Mouse (Mus musculus) heart, postnatal 0 days (tissue): Measurements from ENCODE around the gene Trp53i13. TPM values are rescaled to one million over a fixed set of nuclear protein-coding genes. Genes with fewer than 3 reads are reported as not detected.

Experiments
- ATAC-seq: fragments of 200-750 bp; cut with Nextera tagmentation; 2 replicates; pipeline ENCODE4 v1.8.0; 2017; ENCODE audit warnings: low read depth, moderate number of reproducible peaks, moderate library complexity; ENCODE audit not compliant: insufficient read depth
- DNase-seq: peaks from one replicate; pipeline ENCODE4 v3.0.0-alpha.2; 2016; ENCODE audit warnings: low spot score
- H3K27ac ChIP-seq: fragments of 300-500 bp; sonication (generic); 2 replicates; pipeline ENCODE4 v1.5.1; 2014; ENCODE audit warnings: low read depth, mild to moderate bottlenecking
- H3K27me3 ChIP-seq: fragments of 300-500 bp; sonication (generic); 2 replicates; pipeline ENCODE4 v1.6.1; 2014; ENCODE audit warnings: low read length, mixed read lengths; ENCODE audit not compliant: control insufficient read depth, insufficient read depth
- H3K36me3 ChIP-seq: fragments of 300-500 bp; sonication (generic); replicated peaks from 2 replicates; pipeline ENCODE4 v1.6.1; 2014; ENCODE audit warnings: low read length, mixed read lengths; ENCODE audit not compliant: control insufficient read depth, insufficient read depth
- H3K4me1 ChIP-seq: fragments of 300-500 bp; sonication (generic); 2 replicates; pipeline ENCODE4 v1.6.1; 2014; ENCODE audit warnings: antibody characterized with exemption; ENCODE audit not compliant: control insufficient read depth, insufficient read depth
- H3K4me2 ChIP-seq: fragments of 300-500 bp; sonication (generic); 2 replicates; pipeline ENCODE4 v1.6.1; 2014; ENCODE audit warnings: low read depth, mild to moderate bottlenecking, low read length, moderate library complexity
- H3K4me3 ChIP-seq: fragments of 300-500 bp; sonication (generic); 2 replicates; pipeline ENCODE4 v1.5.1; 2014; ENCODE audit warnings: low read depth, low read length
- H3K9ac ChIP-seq: fragments of 300-500 bp; sonication (generic); replicated peaks from 2 replicates; pipeline ENCODE4 v1.6.1; 2014; ENCODE audit warnings: low read depth, low read length, mixed read lengths
- H3K9me3 ChIP-seq: fragments of 300-500 bp; sonication (generic); replicated peaks from 2 replicates; pipeline ENCODE4 v1.6.1; 2016; ENCODE audit warnings: low read length; ENCODE audit not compliant: control insufficient read depth
- CTCF ChIP-seq: IDR thresholded peaks from 2 replicates; pipeline ENCODE4 v1.5.1; 2016; ENCODE audit warnings: antibody characterized with exemption, control low read depth, low read depth
- EP300 ChIP-seq: IDR thresholded peaks from 2 replicates; pipeline ENCODE4 v1.6.1; 2016; ENCODE audit warnings: antibody characterized with exemption, low read depth
- WGBS: fragments of 180-500 bp; shearing (Covaris S2); extraction: QIAGEN DNeasy Blood & Tissue Kit; methylation state at CpG from one replicate; pipeline ENCODE4 v1.1.7; 2014; 5-methylcytosine and 5-hydroxymethylcytosine counted together
- polyA plus RNA-seq: library from polyadenylated mRNA; unstranded; fragments of >200 nt; fragmentation: Nextera tagmentation; extraction: Ambion mirVana; gene quantifications from 2 replicates; pipeline ENCODE4 v1.2.1, GENCODE M21; 2015
- total RNA-seq: library from RNA; depleted of rRNA; stranded (reverse); fragments of >200 nt; gene quantifications from 2 replicates; pipeline ENCODE4 v1.2.3, GENCODE M21; 2014; ENCODE audit warnings: low replicate concordance

Trp53i13 gene
- total and polyA plus RNA-seq, 2 experiments from 2014 or later: 13.3 to 23.8 TPM

- H3K9ac ChIP-seq: no peak overlapping the region
- 80% methylated on average over 14 of the region's 14 CpGs for WGBS
- H3K9me3 ChIP-seq: no peaks in the 10 kb centered on the region
Measured at GRCm38 (mm10) chr11:77506273-77506672, 9.5 kb downstream of the Trp53i13 start.

GRCm38 (mm10) chr11:77505291-77505980 is 10.3 kb downstream of the Trp53i13 start:
- H3K4me3 ChIP-seq: no peak overlapping the region
- no peaks in the 10 kb centered on the region for H3K27me3 ChIP-seq
- peaks cover 59% of the 10 kb centered on the region for H3K36me3 ChIP-seq
- TF ChIP-seq EP300 (no peak), CTCF (no peak)
- DNase-seq: no peak
- no peak overlapping the region for H3K27ac ChIP-seq
- H3K9me3 ChIP-seq: no peaks in the 10 kb centered on the region
- H3K9ac ChIP-seq: no peak overlapping the region
- ATAC-seq: no peak
- 84% methylated on average over 22 of the region's 22 CpGs for WGBS
- H3K4me2 ChIP-seq: no peak overlapping the region
- H3K4me1 ChIP-seq: 0 out of 2 replicates have a peak, but pooled peaks cover 8% of the 10 kb centered on the region

More at GRCm38 (mm10) chr11:77506273-77506672, 9.5 kb downstream of the Trp53i13 start:
- Histone ChIP-seq H3K4me1 (0 out of 2 replicates have a peak, but pooled peaks cover 8% of the 10 kb centered on the region), H3K4me3 (no peak overlapping the region), H3K4me2 (no peak overlapping the region), H3K36me3 (peaks cover 54% of the 10 kb centered on the region), H3K27ac (no peak overlapping the region), H3K27me3 (no peaks in the 10 kb centered on the region)
- ATAC-seq (no peak), DNase-seq (no peak)
- no peak for TF ChIP-seq CTCF
- no peak for TF ChIP-seq EP300

GRCm38 (mm10) chr11:77504377-77504776 is 11.4 kb downstream of the Trp53i13 start:
- no peaks in the 10 kb centered on the region for H3K9me3 ChIP-seq
- DNase-seq (no peak), ATAC-seq (no peak)
- no peaks in the 10 kb centered on the region for H3K27me3 ChIP-seq
- no peak overlapping the region for H3K4me2 ChIP-seq
- H3K27ac ChIP-seq: no peak overlapping the region
- H3K9ac ChIP-seq: no peak overlapping the region
- H3K36me3 ChIP-seq: peaks cover 70% of the 10 kb centered on the region
- TF ChIP-seq CTCF (no peak), EP300 (no peak)
- no peak overlapping the region for H3K4me3 ChIP-seq
- H3K4me1 ChIP-seq: 0 out of 2 replicates have a peak, but pooled peaks cover 8% of the 10 kb centered on the region
- 94% methylated on average over 19 of the region's 19 CpGs for WGBS

- no peak overlapping the region for H3K4me2 ChIP-seq
- ATAC-seq (0 out of 2 replicates have a peak, but pooled peaks have one; percentile 18), DNase-seq (no peak)
- no peak overlapping the region for H3K27ac ChIP-seq
- no peak overlapping the region for H3K9ac ChIP-seq
- peaks cover 7% of the 10 kb centered on the region for H3K4me1 ChIP-seq
- H3K9me3 ChIP-seq: no peaks in the 10 kb centered on the region
- TF ChIP-seq CTCF (no peak), EP300 (no peak)
- 59% methylated on average over 3 of the region's 3 CpGs for WGBS
- H3K4me3 ChIP-seq: no peak overlapping the region
- no peaks in the 10 kb centered on the region for H3K27me3 ChIP-seq
- H3K36me3 ChIP-seq: peaks cover 75% of the 10 kb centered on the region
Measured at GRCm38 (mm10) chr11:77503511-77503910, 12.3 kb downstream of the Trp53i13 start.

DNA sequence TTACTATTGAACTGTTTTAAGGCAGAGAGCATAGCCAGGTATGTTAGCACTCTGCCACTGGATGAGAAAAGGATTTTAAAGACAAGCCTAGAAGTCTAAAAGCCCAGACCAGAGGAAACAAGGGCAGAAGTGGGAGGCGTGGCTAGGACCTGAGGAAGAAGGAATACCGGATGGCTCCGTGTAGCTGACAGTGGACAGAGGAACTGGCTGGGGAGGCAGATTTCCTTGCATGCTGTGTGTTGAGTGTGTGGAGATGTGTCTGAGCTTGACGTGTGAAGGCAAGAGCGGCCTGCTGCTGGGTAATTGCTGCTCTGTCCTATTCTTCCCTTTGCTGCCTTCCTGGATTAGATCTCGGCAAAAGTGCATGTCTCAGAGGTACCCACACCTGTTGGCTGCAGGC is 13.3 kb downstream of the Trp53i13 start:
- Histone ChIP-seq H3K4me2 (no peak overlapping the region), H3K27me3 (no peaks in the 10 kb centered on the region), H3K9ac (no peak overlapping the region), H3K36me3 (peaks cover 75% of the 10 kb centered on the region), H3K4me3 (no peak overlapping the region), H3K9me3 (no peaks in the 10 kb centered on the region), H3K4me1 (peaks cover 14% of the 10 kb centered on the region), H3K27ac (no peak overlapping the region)
- no peak for ATAC-seq
- TF ChIP-seq EP300 (no peak), CTCF (no peak)
- no peak for DNase-seq
- WGBS: 67% methylated on average over 6 of the region's 6 CpGs

GRCm38 (mm10) chr11:77501971-77502370 is 13.8 kb downstream of the Trp53i13 start:
- ATAC-seq (no peak), DNase-seq (no peak)
- Histone ChIP-seq H3K36me3 (peaks cover 71% of the 10 kb centered on the region), H3K4me1 (peaks cover 20% of the 10 kb centered on the region), H3K9me3 (no peaks in the 10 kb centered on the region), H3K27me3 (no peaks in the 10 kb centered on the region), H3K4me2 (no peak overlapping the region), H3K27ac (no peak overlapping the region), H3K4me3 (no peak overlapping the region), H3K9ac (no peak overlapping the region)
- 88% methylated on average over 4 of the region's 4 CpGs for WGBS
- TF ChIP-seq CTCF: no peak
